Mouse (Mus musculus) layer of hippocampus, postnatal 14 days (tissue): Measurements from ENCODE around the gene Slc15a3. TPM values are rescaled to one million over a fixed set of nuclear protein-coding genes. Genes with fewer than 3 reads are reported as not detected.

Experiments used
- DNase-seq, 2 experiments: peaks; one replicate each; pipeline ENCODE4 v3.0.0; 2021 to 2022; ENCODE audit warnings: low spot score in 2 of 2, mixed read lengths in 1 of 2
- total RNA-seq, 2 experiments: library from RNA; stranded (reverse); gene quantifications; 2 replicates each; pipeline ENCODE4 v1.2.3; 2021

Slc15a3 gene
- total RNA-seq, 2 experiments from 2014 or later, result 1.8 to 3.0 TPM

- DNase-seq, result no peak
Measured at GRCm38 (mm10) chr19:10821319-10821718, 18.2 kb upstream of the Slc15a3 start.

GRCm38 (mm10) chr19:10822534-10822933 lies 17.0 kb upstream of the Slc15a3 start:
- no peak for DNase-seq

GRCm38 (mm10) chr19:10824061-10824460 lies 15.5 kb upstream of the Slc15a3 start:
- no peak for DNase-seq

GRCm38 (mm10) chr19:10828321-10828720 lies 11.2 kb upstream of the Slc15a3 start:
- no peak for DNase-seq

GRCm38 (mm10) chr19:10829436-10830175 lies 9.9 kb upstream of the Slc15a3 start, which contains the start of gene Cd6:
Gene Cd6 (minus strand): TSS chr19:10830058.
- no peak for DNase-seq

- DNase-seq, result peak; percentile 39 to 43
Measured at GRCm38 (mm10) chr19:10831424-10831823, 8.1 kb upstream of the Slc15a3 start.

- no peak for DNase-seq
Measured at GRCm38 (mm10) chr19:10832030-10832429, 7.5 kb upstream of the Slc15a3 start.

GRCm38 (mm10) chr19:10833611-10834010 lies 5.9 kb upstream of the Slc15a3 start:
- DNase-seq, result no peak

- DNase-seq, result no peak
Measured at GRCm38 (mm10) chr19:10835671-10836070, 3.9 kb upstream of the Slc15a3 start.

GRCm38 (mm10) chr19:10841721-10842626 lies 2.4 kb downstream of the Slc15a3 start:
- no peak for DNase-seq

- no peak for DNase-seq
Measured at GRCm38 (mm10) chr19:10842914-10843313, 3.4 kb downstream of the Slc15a3 start.

GRCm38 (mm10) chr19:10844206-10844605 lies 4.7 kb downstream of the Slc15a3 start:
- DNase-seq, result no peak

- DNase-seq, result no peak
Measured at GRCm38 (mm10) chr19:10845454-10845853, 5.9 kb downstream of the Slc15a3 start.

GRCm38 (mm10) chr19:10846150-10846549 lies 6.6 kb downstream of the Slc15a3 start:
- no peak for DNase-seq

GRCm38 (mm10) chr19:10847311-10848087 lies 8.0 kb downstream of the Slc15a3 start:
- no peak for DNase-seq

GRCm38 (mm10) chr19:10855422-10855821 lies 15.9 kb downstream of the Slc15a3 start:
- DNase-seq, result no peak

GRCm38 (mm10) chr19:10856520-10856919 lies 17.0 kb downstream of the Slc15a3 start:
- no peak for DNase-seq

GRCm38 (mm10) chr19:10860072-10860497 lies 20.6 kb downstream of the Slc15a3 start:
- DNase-seq, result no peak

GRCm38 (mm10) chr19:10866351-10866750 lies 26.8 kb downstream of the Slc15a3 start:
- DNase-seq, result no peak

GRCm38 (mm10) chr19:10867946-10868622 lies 28.6 kb downstream of the Slc15a3 start:
- DNase-seq, result no peak
